Mouse (Mus musculus): Measurements from ENCODE around the gene Tomm20l. TPM values are rescaled to one million over a fixed set of nuclear protein-coding genes. Genes with fewer than 3 reads are reported as not detected.

Gene Tomm20l
- total RNA-seq, 1 experiment = not detected

GRCm38 (mm10) chr12:71148801-71149200, 37.6 kb downstream of the Tomm20l start:
- H3K36me3 ChIP-seq (ENCODE audit: control insufficient read depth, insufficient read depth, low read length, poor library complexity, severe bottlenecking) = peaks cover 29% of the 10 kb centered on the region
- no peaks in the 10 kb centered on the region for H3K4me1 ChIP-seq (ENCODE audit: control insufficient read depth in 2 of 2, insufficient read depth in 2 of 2, low read length in 2 of 2, poor library complexity in 1 of 2)
- TF ChIP-seq ZC3H11A (IDR thresholded peaks at IDR 0.05; ENCODE audit: borderline replicate concordance, low read depth, low read length) (no peak), HCFC1 (IDR thresholded peaks at IDR 0.05; ENCODE audit: borderline replicate concordance, insufficient read depth, low read length) (no peak), MAFK (IDR thresholded peaks at IDR 0.05; ENCODE audit: insufficient read depth, low read depth, low read length) (no peak), ZNF384 (IDR thresholded peaks at IDR 0.05; ENCODE audit: low read depth, low read length) (no peak), CHD2 (IDR thresholded peaks at IDR 0.05; ENCODE audit: low read depth, low read length) (no peak)
- no peaks in the 10 kb centered on the region for H3K9me3 ChIP-seq (ENCODE audit: control insufficient read depth, insufficient read depth, low read depth, low read length)
- no peak overlapping the region for H3K27ac ChIP-seq (ENCODE audit: insufficient read depth, low read depth, low read length, poor library complexity, severe bottlenecking)
- in situ Hi-C loops (cut with MboI; ENCODE audit: low sequenced_read_pairs in 2 of 2, unreplicated experiment in 2 of 2) = no loop called here
- no peak overlapping the region for H3K4me3 ChIP-seq (ENCODE audit: insufficient read depth in 1 of 2, low read depth in 1 of 2, low read length in 2 of 2, poor library complexity in 1 of 2, severe bottlenecking in 1 of 2)
- no peak overlapping the region for H3K9ac ChIP-seq (ENCODE audit: insufficient read depth, low read depth, low read length, poor library complexity, severe bottlenecking)
- no peak for DNase-seq (ENCODE audit: low read depth, low spot score)

DNA sequence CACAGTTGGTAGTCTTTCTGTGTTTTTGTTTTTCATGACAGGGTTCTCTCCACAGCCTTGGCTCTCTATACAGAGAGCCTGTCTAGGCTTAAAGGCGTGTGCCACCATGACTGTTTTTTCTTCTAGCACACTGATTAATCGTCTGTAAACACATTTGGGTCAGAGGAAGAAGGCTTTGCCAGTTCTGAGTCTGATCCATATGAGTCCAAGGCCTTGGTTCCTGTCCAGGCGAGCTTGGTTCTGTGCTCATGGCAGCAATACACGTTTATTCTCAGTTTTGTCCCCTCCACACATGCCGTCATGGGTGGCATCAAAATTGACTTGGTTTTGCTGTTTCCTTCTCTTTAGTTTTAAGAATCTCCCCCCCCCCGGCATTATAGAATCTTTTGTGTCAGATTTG, 38.2 kb downstream of the Tomm20l start:
- H3K36me3 ChIP-seq (ENCODE audit: control insufficient read depth, insufficient read depth, low read length, poor library complexity, severe bottlenecking) = peaks cover 29% of the 10 kb centered on the region
- in situ Hi-C loops (cut with MboI; ENCODE audit: low sequenced_read_pairs in 2 of 2, unreplicated experiment in 2 of 2) = no loop called here

DNA sequence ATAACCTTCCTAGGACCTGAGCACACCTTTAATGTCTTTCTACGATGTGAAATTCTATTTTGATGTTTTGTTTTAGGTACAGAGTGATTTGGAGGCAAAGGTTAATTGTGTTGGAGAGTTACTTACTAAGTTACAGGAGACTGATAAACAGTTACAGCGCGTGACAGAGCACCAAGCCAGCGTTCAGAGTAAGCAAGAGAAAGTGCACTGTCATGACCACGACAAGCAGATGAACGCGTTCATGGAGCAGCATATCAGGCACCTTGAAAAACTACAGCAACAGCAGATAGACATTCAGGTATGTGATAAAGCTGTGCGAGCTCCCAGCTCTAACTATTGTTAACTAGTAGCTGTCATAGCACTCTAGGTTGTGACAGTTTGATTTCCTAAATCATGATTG, 38.9 kb downstream of the Tomm20l start:
- Histone ChIP-seq H3K4me1 (ENCODE audit: control insufficient read depth in 2 of 2, insufficient read depth in 2 of 2, low read length in 2 of 2, poor library complexity in 1 of 2) (no peaks in the 10 kb centered on the region), H3K9ac (ENCODE audit: insufficient read depth, low read depth, low read length, poor library complexity, severe bottlenecking) (no peak overlapping the region), H3K4me3 (ENCODE audit: insufficient read depth in 1 of 2, low read depth in 1 of 2, low read length in 2 of 2, poor library complexity in 1 of 2, severe bottlenecking in 1 of 2) (no peak overlapping the region), H3K36me3 (ENCODE audit: control insufficient read depth, insufficient read depth, low read length, poor library complexity, severe bottlenecking) (peaks cover 29% of the 10 kb centered on the region), H3K27ac (ENCODE audit: insufficient read depth, low read depth, low read length, poor library complexity, severe bottlenecking) (no peak overlapping the region), H3K9me3 (ENCODE audit: control insufficient read depth, insufficient read depth, low read depth, low read length) (no peaks in the 10 kb centered on the region)
- no peak for TF ChIP-seq ZC3H11A (IDR thresholded peaks at IDR 0.05; ENCODE audit: borderline replicate concordance, low read depth, low read length)
- TF ChIP-seq MAFK (IDR thresholded peaks at IDR 0.05; ENCODE audit: insufficient read depth, low read depth, low read length) = no peak
- TF ChIP-seq ZNF384 (IDR thresholded peaks at IDR 0.05; ENCODE audit: low read depth, low read length) = no peak
- TF ChIP-seq HCFC1 (IDR thresholded peaks at IDR 0.05; ENCODE audit: borderline replicate concordance, insufficient read depth, low read length) = no peak
- TF ChIP-seq CHD2 (IDR thresholded peaks at IDR 0.05; ENCODE audit: low read depth, low read length) = no peak
- in situ Hi-C loops (cut with MboI; ENCODE audit: low sequenced_read_pairs in 2 of 2, unreplicated experiment in 2 of 2) = no loop called here
- DNase-seq (ENCODE audit: low read depth, low spot score) = no peak

More for the DNA sequence above, 38.2 kb downstream of the Tomm20l start:
- no peaks in the 10 kb centered on the region for H3K9me3 ChIP-seq (ENCODE audit: control insufficient read depth, insufficient read depth, low read depth, low read length)
- no peaks in the 10 kb centered on the region for H3K4me1 ChIP-seq (ENCODE audit: control insufficient read depth in 2 of 2, insufficient read depth in 2 of 2, low read length in 2 of 2, poor library complexity in 1 of 2)
- no peak overlapping the region for H3K27ac ChIP-seq (ENCODE audit: insufficient read depth, low read depth, low read length, poor library complexity, severe bottlenecking)
- H3K4me3 ChIP-seq (ENCODE audit: insufficient read depth in 1 of 2, low read depth in 1 of 2, low read length in 2 of 2, poor library complexity in 1 of 2, severe bottlenecking in 1 of 2) = no peak overlapping the region
- H3K9ac ChIP-seq (ENCODE audit: insufficient read depth, low read depth, low read length, poor library complexity, severe bottlenecking) = no peak overlapping the region
- TF ChIP-seq HCFC1 (IDR thresholded peaks at IDR 0.05; ENCODE audit: borderline replicate concordance, insufficient read depth, low read length) (no peak), MAFK (IDR thresholded peaks at IDR 0.05; ENCODE audit: insufficient read depth, low read depth, low read length) (no peak)
- no peak for DNase-seq (ENCODE audit: low read depth, low spot score)

DNA sequence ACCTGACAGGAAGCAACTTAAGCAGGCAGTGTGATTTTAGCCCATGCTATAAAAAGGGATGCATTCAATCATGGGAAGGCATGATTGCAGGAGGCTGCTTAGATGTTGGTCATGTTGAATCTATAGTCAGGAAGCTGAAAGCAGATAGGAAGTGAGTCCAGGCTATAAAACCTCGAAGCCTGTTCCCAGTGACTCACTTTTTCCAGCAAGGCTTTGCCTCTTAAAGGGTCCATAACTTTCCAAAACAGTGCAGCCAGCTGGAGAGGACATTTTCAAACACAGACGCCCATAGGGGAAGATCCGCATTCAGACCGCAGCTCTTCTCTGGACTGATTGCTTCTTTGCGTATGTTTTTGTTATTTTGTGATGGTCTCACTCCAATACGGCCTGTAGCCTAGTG, 43.8 kb downstream of the Tomm20l start:
- Histone ChIP-seq H3K4me3 (ENCODE audit: insufficient read depth in 1 of 2, low read depth in 1 of 2, low read length in 2 of 2, poor library complexity in 1 of 2, severe bottlenecking in 1 of 2) (no peak overlapping the region), H3K27ac (ENCODE audit: insufficient read depth, low read depth, low read length, poor library complexity, severe bottlenecking) (no peak overlapping the region), H3K36me3 (ENCODE audit: control insufficient read depth, insufficient read depth, low read length, poor library complexity, severe bottlenecking) (peaks cover 11% of the 10 kb centered on the region), H3K9ac (ENCODE audit: insufficient read depth, low read depth, low read length, poor library complexity, severe bottlenecking) (no peak overlapping the region), H3K4me1 (ENCODE audit: control insufficient read depth in 2 of 2, insufficient read depth in 2 of 2, low read length in 2 of 2, poor library complexity in 1 of 2) (no peaks in the 10 kb centered on the region), H3K9me3 (ENCODE audit: control insufficient read depth, insufficient read depth, low read depth, low read length) (no peaks in the 10 kb centered on the region)
- DNase-seq (ENCODE audit: low read depth, low spot score) = no peak
- in situ Hi-C loops (cut with MboI; ENCODE audit: low sequenced_read_pairs in 2 of 2, unreplicated experiment in 2 of 2) = no loop called here
- no peak for TF ChIP-seq MAFK (IDR thresholded peaks at IDR 0.05; ENCODE audit: insufficient read depth, low read depth, low read length)

GRCm38 (mm10) chr12:71157974-71158373, 46.7 kb downstream of the Tomm20l start:
- TF ChIP-seq ZC3H11A (IDR thresholded peaks at IDR 0.05; ENCODE audit: borderline replicate concordance, low read depth, low read length) (no peak), MAFK (IDR thresholded peaks at IDR 0.05; ENCODE audit: insufficient read depth, low read depth, low read length) (no peak), CHD2 (IDR thresholded peaks at IDR 0.05; ENCODE audit: low read depth, low read length) (no peak), HCFC1 (IDR thresholded peaks at IDR 0.05; ENCODE audit: borderline replicate concordance, insufficient read depth, low read length) (no peak), ZNF384 (IDR thresholded peaks at IDR 0.05; ENCODE audit: low read depth, low read length) (no peak)
- no peak overlapping the region for H3K4me3 ChIP-seq (ENCODE audit: insufficient read depth in 1 of 2, low read depth in 1 of 2, low read length in 2 of 2, poor library complexity in 1 of 2, severe bottlenecking in 1 of 2)
- H3K4me1 ChIP-seq (ENCODE audit: control insufficient read depth in 2 of 2, insufficient read depth in 2 of 2, low read length in 2 of 2, poor library complexity in 1 of 2) = no peaks in the 10 kb centered on the region
- in situ Hi-C loops (cut with MboI; ENCODE audit: low sequenced_read_pairs in 2 of 2, unreplicated experiment in 2 of 2) = no loop called here
- no peak for DNase-seq (ENCODE audit: low read depth, low spot score)
- no peak overlapping the region for H3K27ac ChIP-seq (ENCODE audit: insufficient read depth, low read depth, low read length, poor library complexity, severe bottlenecking)
- peaks cover 13% of the 10 kb centered on the region for H3K36me3 ChIP-seq (ENCODE audit: control insufficient read depth, insufficient read depth, low read length, poor library complexity, severe bottlenecking)
- H3K9me3 ChIP-seq (ENCODE audit: control insufficient read depth, insufficient read depth, low read depth, low read length) = no peaks in the 10 kb centered on the region
- no peak overlapping the region for H3K9ac ChIP-seq (ENCODE audit: insufficient read depth, low read depth, low read length, poor library complexity, severe bottlenecking)

All from ES-E14 (cell line).